Mouse (Mus musculus) liver, embryonic 14.5 days (tissue): Measurements from ENCODE around the gene Fam160a2. TPM values are rescaled to one million over a fixed set of nuclear protein-coding genes. Genes with fewer than 3 reads are reported as not detected.

Experiments used
- ATAC-seq: fragments of 200-750 bp; cut with Nextera tagmentation; 2 replicates; pipeline ENCODE4 v1.8.0; 2017; ENCODE audit warnings: moderate number of reproducible peaks, mild to moderate bottlenecking, moderate library complexity; ENCODE audit not compliant: insufficient read depth
- DNase-seq, 3 experiments: peaks; one replicate each; pipeline ENCODE4 v3.0.0-alpha.2; 2012 to 2013; ENCODE audit warnings: low read depth in 3 of 3, low spot score in 3 of 3
- H3K27ac ChIP-seq: fragments of 300-500 bp; sonication (generic); 2 replicates; pipeline ENCODE4 v1.5.1; 2014; ENCODE audit warnings: moderate library complexity, mild to moderate bottlenecking, control low read depth, inconsistent platforms
- H3K27me3 ChIP-seq: fragments of 300-500 bp; sonication (generic); 2 replicates; pipeline ENCODE4 v1.6.1; 2014; ENCODE audit warnings: mild to moderate bottlenecking, low read length, moderate library complexity; ENCODE audit not compliant: control insufficient read depth, insufficient read depth
- H3K36me3 ChIP-seq: fragments of 300-500 bp; sonication (generic); replicated peaks from 2 replicates; pipeline ENCODE4 v1.6.1; 2014; ENCODE audit warnings: low read depth; ENCODE audit not compliant: control insufficient read depth, insufficient read depth
- H3K4me1 ChIP-seq, 2 experiments: fragments of 200-500 bp in 1 of 2; fragments of 300-500 bp in 1 of 2; sonication (generic) in 1 of 2; replicated peaks; 2 replicates each; pipeline ENCODE4 v1.6.1; 2012 to 2014; ENCODE audit warnings: antibody characterized with exemption in 1 of 2, inconsistent platforms in 1 of 2, low read length in 1 of 2; ENCODE audit not compliant: control insufficient read depth in 2 of 2, insufficient read depth in 2 of 2
- H3K4me2 ChIP-seq: fragments of 300-500 bp; sonication (generic); 2 replicates; pipeline ENCODE4 v1.6.1; 2014; ENCODE audit warnings: low read depth, mild to moderate bottlenecking, control low read depth, moderate library complexity
- H3K4me3 ChIP-seq, 2 experiments: fragments of 200-500 bp in 1 of 2; fragments of 300-500 bp in 1 of 2; sonication (generic) in 1 of 2; 2 replicates each; pipeline ENCODE4 v1.5.1; 2012 to 2014; ENCODE audit warnings: low read depth in 2 of 2, low read length in 2 of 2, mild to moderate bottlenecking in 2 of 2, control low read depth in 1 of 2, inconsistent platforms in 1 of 2, moderate library complexity in 1 of 2; ENCODE audit not compliant: insufficient read depth in 1 of 2
- H3K9ac ChIP-seq: fragments of 300-500 bp; sonication (generic); replicated peaks from 2 replicates; pipeline ENCODE4 v1.6.1; 2014; ENCODE audit warnings: mild to moderate bottlenecking, control low read depth, moderate library complexity
- H3K9me3 ChIP-seq: fragments of 300-500 bp; sonication (generic); 2 replicates; pipeline ENCODE4 v1.6.1; 2016; ENCODE audit warnings: low read length, mixed read lengths; ENCODE audit not compliant: control insufficient read depth
- CTCF ChIP-seq: IDR thresholded peaks from 2 replicates; pipeline ENCODE4 v1.5.1; 2016; ENCODE audit warnings: antibody characterized with exemption, low read depth, control low read depth
- EP300 ChIP-seq: IDR thresholded peaks from 2 replicates; pipeline ENCODE4 v1.6.1; 2016; ENCODE audit warnings: antibody characterized with exemption, low read depth
- WGBS: fragments of 180-500 bp; shearing (Covaris S2); extraction: QIAGEN DNeasy Blood & Tissue Kit; methylation state at CpG from one replicate; pipeline ENCODE4 v1.1.7; 2014; ENCODE audit not compliant: insufficient replicate concordance; 5-methylcytosine and 5-hydroxymethylcytosine counted together
- polyA plus RNA-seq, 2 experiments: library from polyadenylated mRNA; depleted of rRNA in 1 of 2; stranded (reverse) in 1 of 2; unstranded in 1 of 2; fragments of >200 nt; fragmentation: Nextera tagmentation in 1 of 2; extraction: Ambion mirVana in 1 of 2; gene quantifications; 2 replicates each; pipeline versions ENCODE4 v1.2.1 to v1.2.3; 2012 to 2014

Fam160a2 gene
- polyA plus RNA-seq, 2 experiments = 7.4 to 8.1 TPM

- TF ChIP-seq EP300 (no peak), CTCF (no peak)
These were observed 25.9 kb downstream of the Fam160a2 start for GRCm38 (mm10) chr7:105373976-105374375.

DNA sequence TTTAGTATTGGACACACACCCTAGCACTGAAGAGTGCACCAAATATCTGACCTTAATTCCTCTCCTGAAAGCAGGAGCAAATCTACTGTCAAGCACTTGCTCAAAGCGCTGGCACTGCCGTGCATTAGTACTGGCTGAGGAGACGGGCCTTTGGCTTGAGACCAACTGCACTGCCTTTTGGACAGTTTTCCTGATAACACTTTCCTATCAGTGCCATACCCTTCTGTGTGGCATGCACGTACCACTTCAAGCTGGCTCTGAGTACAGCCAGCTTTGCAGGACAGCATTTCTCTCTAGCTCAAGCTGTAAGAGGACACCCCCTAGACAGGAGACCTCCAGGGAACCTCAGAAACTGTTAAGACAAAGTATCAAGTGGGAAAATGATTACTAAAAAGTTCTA is 26.3 kb downstream of the Fam160a2 start:
- H3K36me3 ChIP-seq = no peaks in the 10 kb centered on the region
- WGBS = 20% methylated on average over 4 of the region's 4 CpGs
- no peaks in the 10 kb centered on the region for H3K27me3 ChIP-seq
- no peak overlapping the region for H3K9ac ChIP-seq
- 0 out of 2 replicates have a peak, but pooled peaks have one; percentile 25 for ATAC-seq
- H3K9me3 ChIP-seq = no peaks in the 10 kb centered on the region
- no peak for DNase-seq
- TF ChIP-seq EP300 (0 out of 2 replicates have a peak, but pooled peaks have one; percentile 10), CTCF (no peak)
- H3K4me1 ChIP-seq = peaks cover 0 to 2% of the 10 kb centered on the region in 2 experiments; a peak in 2 of 4 replicates
- H3K4me2 ChIP-seq = no peak overlapping the region
- H3K4me3 ChIP-seq = no peak overlapping the region
- no peak overlapping the region for H3K27ac ChIP-seq

More at GRCm38 (mm10) chr7:105373976-105374375, 25.9 kb downstream of the Fam160a2 start:
- Histone ChIP-seq H3K4me1 (peaks cover 0 to 2% of the 10 kb centered on the region in 2 experiments; a peak in 2 of 4 replicates), H3K4me2 (no peak overlapping the region), H3K9ac (no peak overlapping the region), H3K9me3 (no peaks in the 10 kb centered on the region), H3K36me3 (0 out of 2 replicates have a peak, but pooled peaks cover 3% of the 10 kb centered on the region), H3K27ac (no peak overlapping the region), H3K27me3 (no peaks in the 10 kb centered on the region), H3K4me3 (no peak overlapping the region)
- WGBS = 80% methylated on average over 3 of the region's 3 CpGs
- DNase-seq (no peak), ATAC-seq (no peak)

GRCm38 (mm10) chr7:105372912-105373311 is 26.9 kb downstream of the Fam160a2 start:
- H3K27me3 ChIP-seq = no peaks in the 10 kb centered on the region
- H3K9me3 ChIP-seq = no peaks in the 10 kb centered on the region
- peaks cover 0 to 2% of the 10 kb centered on the region in 2 experiments; a peak in 2 of 4 replicates for H3K4me1 ChIP-seq
- no peaks in the 10 kb centered on the region for H3K36me3 ChIP-seq
- H3K4me3 ChIP-seq = no peak overlapping the region
- DNase-seq = no peak
- H3K9ac ChIP-seq = no peak overlapping the region
- ATAC-seq = no peak
- WGBS = 42% methylated on average over 1 of the region's 1 CpGs
- no peak overlapping the region for H3K4me2 ChIP-seq
- H3K27ac ChIP-seq = no peak overlapping the region
- no peak for TF ChIP-seq EP300
- TF ChIP-seq CTCF = no peak

DNA sequence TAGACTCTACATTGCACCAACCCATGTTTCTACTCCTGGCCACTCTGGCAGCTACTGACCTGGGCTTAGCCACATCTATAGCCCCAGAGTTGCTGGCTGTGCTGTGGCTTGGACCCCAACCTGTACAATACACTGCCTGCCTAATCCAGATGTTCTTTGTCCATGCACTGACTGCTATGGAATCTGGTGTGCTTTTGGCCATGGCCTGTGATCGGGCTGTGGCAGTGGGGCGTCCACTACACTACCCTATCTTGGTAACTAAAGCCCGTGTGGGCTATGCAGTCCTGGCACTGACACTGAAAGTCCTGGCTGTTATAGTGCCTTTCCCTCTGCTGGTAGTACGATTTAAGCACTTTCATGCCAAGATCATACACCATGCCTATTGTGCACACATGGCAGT is 31.3 kb downstream of the Fam160a2 start:
- DNase-seq = no peak
- WGBS = 80% methylated on average over 4 of the region's 4 CpGs
- no peak overlapping the region for H3K9ac ChIP-seq
- TF ChIP-seq CTCF (no peak), EP300 (no peak)
- H3K4me1 ChIP-seq = peaks cover 0 to 2% of the 10 kb centered on the region in 2 experiments; a peak in 2 of 4 replicates
- H3K9me3 ChIP-seq = no peaks in the 10 kb centered on the region
- H3K27me3 ChIP-seq = no peaks in the 10 kb centered on the region
- no peaks in the 10 kb centered on the region for H3K36me3 ChIP-seq
- H3K27ac ChIP-seq = no peak overlapping the region
- no peak overlapping the region for H3K4me3 ChIP-seq
- ATAC-seq = no peak
- H3K4me2 ChIP-seq = no peak overlapping the region

DNA sequence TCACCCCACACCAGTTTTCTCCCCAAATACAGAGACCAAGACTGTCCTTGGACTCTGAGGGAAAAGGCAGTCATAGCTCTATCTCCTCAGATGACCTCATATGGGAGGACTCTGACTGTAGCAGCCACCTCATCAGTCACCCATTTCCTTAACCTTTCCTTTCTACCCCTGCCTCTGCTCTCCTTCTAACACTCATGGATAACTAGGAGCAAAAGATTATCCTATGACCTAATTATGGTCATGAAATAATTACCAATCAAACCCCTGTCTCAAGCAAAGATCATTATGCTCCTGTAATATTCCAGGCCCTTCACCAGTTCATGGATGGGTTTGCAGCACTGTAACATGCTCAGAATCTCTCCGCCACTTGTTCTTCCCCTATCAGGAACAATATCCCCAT is 31.9 kb downstream of the Fam160a2 start, which contains the start of gene Olfr692:
Olfr692 (plus strand) TSS at position 301 of the 400 bp plus-strand sequence.
- Histone ChIP-seq H3K4me2 (no peak within 1 kb of the TSS), H3K27me3 (no peaks in the 10 kb centered on the region), H3K36me3 (no peaks in the 10 kb centered on the region), H3K27ac (no peak within 1 kb of the TSS), H3K4me3 (no peak within 1 kb of the TSS), H3K9ac (no peak within 1 kb of the TSS), H3K9me3 (no peaks in the 10 kb centered on the region), H3K4me1 (no peaks in the 10 kb centered on the region)
- ATAC-seq (no peak), DNase-seq (no peak)
- TF ChIP-seq CTCF (no peak), EP300 (no peak)
- 62% methylated on average over 1 of the region's 1 CpGs for WGBS
